Mouse (Mus musculus): Measurements from ENCODE around the gene Cpsf4l.

- TF ChIP-seq SIN3A (IDR thresholded peaks at IDR 0.05; ENCODE audit: low read length) (no peak), MAFK (IDR thresholded peaks at IDR 0.05; ENCODE audit: insufficient replicate concordance, low read length) (no peak)
Measured at GRCm38 (mm10) chr11:113749749-113750351, 40.0 kb upstream of the Cpsf4l start.

All from CH12.LX (cell line).